Mouse (Mus musculus) brain, embryonic 14.5 days (tissue): ENCODE results near the gene Cers5.

Experiments
- CTCF ChIP-seq: fragments of 200-500 bp; IDR thresholded peaks from 2 replicates; pipeline ENCODE4 v1.5.1; 2012; ENCODE audit warnings: inconsistent platforms, mild to moderate bottlenecking, moderate library complexity, borderline replicate concordance; ENCODE audit not compliant: insufficient read depth, insufficient read length; ENCODE audit errors: extremely low read depth
- POLR2A ChIP-seq: fragments of 200-500 bp; IDR thresholded peaks from 2 replicates; pipeline ENCODE4 v1.6.1; 2012; ENCODE audit warnings: mild to moderate bottlenecking, inconsistent platforms, borderline replicate concordance; ENCODE audit not compliant: poor library complexity, insufficient read depth, insufficient read length, severe bottlenecking; ENCODE audit errors: extremely low read depth

GRCm38 (mm10) chr15:99700219-99701106, 72.2 kb downstream of the Cers5 start:
- TF ChIP-seq CTCF (no peak), POLR2A (no peak)
